Mouse (Mus musculus) megakaryocyte, embryonic 14.5 days (primary cell): ENCODE measurements at regions not wholly inside any gene's neighbourhood (a gene's known extent, or its start where the extent isn't known, plus 50 kb on each side); places are given as distances from the start of the nearest gene placed in this dataset.

ENCODE experiments used
- FLI1 ChIP-seq: IDR thresholded peaks from 2 replicates; pipeline ENCODE4 v1.6.1; 2012; ENCODE audit warnings: low read length, inconsistent platforms, mixed read lengths
- GATA1 ChIP-seq: IDR thresholded peaks from 3 replicates; pipeline ENCODE4 v1.6.1; 2012; ENCODE audit warnings: mixed read lengths, low read length, inconsistent platforms, borderline replicate concordance

DNA sequence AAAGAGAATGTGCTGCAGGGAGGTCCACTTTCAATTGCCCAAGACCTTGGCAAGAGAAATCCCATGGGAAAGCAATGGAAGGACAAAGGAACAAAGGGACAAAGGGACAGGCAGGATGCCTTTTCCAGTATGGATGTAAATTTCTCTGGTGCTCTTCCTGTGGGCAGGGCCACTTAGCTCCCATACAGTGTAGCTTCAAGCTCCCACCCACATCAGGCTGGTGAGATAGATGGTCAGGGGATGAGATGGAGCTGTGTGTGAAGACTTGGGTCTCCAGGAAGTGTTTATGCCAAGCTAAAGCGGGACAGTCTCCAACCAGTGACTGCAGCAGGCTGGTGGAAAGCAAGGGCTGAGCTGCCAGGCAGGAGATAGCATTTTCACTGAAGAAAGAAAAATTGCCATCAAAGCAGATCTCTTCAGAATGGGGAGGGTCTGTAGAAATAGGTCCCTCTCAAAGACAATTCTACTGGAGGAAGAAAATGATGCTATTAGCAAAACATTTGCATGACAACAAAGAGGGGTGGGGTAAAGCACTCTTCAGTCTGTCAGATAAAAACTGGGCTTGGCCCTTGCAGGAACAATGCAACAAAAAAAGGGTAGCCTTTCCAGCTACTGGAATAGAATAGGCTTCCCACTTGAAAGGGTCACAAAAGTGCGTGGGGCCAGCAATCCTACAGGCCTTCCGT, 53.3 kb upstream of the Elk3 start:
- no peak for TF ChIP-seq GATA1
- TF ChIP-seq FLI1: no peak
